Mouse (Mus musculus): Measurements from ENCODE around the gene Gnai3. TPM values are rescaled to one million over a fixed set of nuclear protein-coding genes. Genes with fewer than 3 reads are reported as not detected.

The Gnai3 gene
- polyA plus RNA-seq, 1 experiment, result 45.9 TPM

DNA sequence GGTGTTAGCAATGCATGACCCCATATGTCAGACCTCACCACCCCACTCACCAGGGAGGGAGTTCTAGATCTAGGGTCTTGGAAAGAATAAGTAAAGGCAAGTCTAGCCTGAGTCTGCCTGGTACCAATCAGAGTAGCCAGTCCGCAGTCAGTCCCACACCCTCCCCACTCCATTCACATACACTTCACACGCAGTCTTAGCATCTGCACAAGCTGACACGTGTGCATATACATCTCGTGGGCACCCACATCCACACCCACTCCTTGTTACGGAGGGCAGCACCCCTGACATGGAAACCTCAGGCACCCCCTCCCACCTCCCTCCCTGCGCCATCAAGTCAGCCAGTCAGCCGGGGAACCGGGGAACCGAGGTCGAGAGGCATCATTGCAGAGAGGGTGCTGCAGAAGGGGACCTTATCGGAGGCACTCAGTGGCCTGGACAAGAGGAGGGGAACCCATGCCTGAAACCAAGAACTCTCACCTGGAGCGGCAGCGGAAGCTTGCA, 61.1 kb downstream of the Gnai3 start:
- no peak for TF ChIP-seq GATA1 (IDR thresholded peaks at IDR 0.05; ENCODE audit: low read length)

DNA sequence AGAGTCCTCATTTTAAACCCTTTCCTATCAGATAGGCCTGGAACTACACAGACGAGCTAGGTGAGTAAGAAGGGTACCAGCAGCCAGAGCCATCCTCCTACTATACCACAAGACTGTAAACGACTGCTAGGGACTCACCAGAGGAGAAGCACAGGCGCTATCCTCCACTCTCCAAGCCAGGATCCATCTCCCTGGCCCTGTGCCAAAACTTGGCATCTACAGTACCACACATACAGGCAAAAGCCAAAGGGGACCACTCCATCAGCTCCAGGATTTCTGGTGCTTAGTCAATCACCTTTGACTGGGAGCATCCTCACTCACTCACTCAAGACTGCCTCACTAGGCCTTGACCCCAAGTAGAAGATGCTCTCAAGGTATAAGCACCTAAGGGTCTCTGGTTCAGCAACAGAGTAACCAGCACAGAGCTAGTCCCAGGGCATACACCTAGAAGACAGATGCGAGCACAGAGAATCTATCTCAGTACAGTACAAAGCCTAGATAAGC, 62.0 kb downstream of the Gnai3 start:
- TF ChIP-seq GATA1 (IDR thresholded peaks at IDR 0.05; ENCODE audit: low read length), result no peak

DNA sequence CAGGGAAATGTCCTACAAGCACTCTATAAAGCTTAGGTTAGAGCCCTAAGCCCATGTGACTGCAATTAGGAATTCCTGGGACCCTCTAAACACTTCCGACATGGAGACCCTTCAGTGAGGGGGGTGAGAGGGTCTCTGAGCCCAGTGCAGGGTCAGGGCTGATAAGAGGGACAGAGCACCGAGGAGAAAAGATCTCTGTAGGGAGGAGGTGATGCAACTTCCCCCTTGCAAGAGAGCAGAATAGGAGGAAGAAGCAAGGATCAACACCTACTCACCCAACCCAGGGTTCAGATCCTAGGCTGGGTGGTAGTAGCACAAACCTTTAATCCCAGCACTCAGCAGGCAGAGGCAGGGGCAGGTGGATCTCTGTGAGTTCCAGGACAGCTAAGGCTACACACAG, 62.8 kb downstream of the Gnai3 start:
- no peak for TF ChIP-seq GATA1 (IDR thresholded peaks at IDR 0.05; ENCODE audit: low read length)

DNA sequence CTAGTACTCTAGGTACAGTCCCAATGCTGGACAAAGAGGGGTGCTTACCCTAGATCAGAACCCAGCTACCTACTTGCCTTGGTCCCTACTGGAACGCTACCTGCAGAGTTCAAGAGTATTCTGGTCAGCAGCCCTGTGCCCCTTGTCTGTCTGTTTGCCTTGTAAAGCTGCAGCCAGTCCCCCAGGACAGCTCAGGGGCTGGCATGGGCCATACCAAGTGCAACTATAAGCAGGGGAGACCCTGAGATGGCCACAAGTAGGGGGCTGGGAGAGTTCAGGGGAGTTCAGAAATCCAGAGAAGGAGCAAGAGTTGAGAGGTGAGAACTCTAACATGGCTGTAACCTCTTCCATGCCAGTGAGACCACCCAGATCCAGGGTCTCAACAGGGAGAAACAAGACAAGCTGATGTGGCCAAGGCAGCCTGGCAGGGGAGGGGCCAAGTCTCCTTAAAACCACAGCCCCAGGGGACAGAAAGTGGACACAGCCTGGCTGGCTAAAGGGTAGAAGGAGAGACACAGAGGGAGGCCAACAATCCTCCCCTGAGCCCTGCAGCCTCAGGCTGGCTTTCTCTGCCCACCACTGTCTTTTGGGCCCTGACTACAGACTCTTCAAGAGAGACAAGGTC, 63.6 kb downstream of the Gnai3 start:
- no peak for TF ChIP-seq GATA1 (IDR thresholded peaks at IDR 0.05; ENCODE audit: low read length)

DNA sequence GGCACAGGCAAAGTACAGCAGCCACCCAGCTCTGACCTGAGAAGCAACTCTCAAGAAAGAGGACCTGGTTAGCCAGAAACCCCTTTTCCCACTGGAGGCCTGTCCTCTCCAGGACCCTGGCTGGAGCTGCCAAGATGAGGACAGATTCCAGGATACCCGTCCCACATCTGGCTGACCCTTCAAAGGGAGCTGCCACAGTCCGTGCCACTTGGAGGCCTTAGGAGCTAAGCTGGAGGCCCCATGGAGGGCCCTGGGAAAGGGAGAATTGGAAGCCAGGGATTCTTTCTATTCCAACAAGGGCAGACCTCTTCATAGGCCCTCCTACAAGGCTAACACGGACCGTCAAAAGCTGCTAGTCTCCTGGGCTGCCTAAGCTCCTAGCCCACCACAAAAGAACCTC, 64.3 kb downstream of the Gnai3 start:
- no peak for TF ChIP-seq GATA1 (IDR thresholded peaks at IDR 0.05; ENCODE audit: low read length)

DNA sequence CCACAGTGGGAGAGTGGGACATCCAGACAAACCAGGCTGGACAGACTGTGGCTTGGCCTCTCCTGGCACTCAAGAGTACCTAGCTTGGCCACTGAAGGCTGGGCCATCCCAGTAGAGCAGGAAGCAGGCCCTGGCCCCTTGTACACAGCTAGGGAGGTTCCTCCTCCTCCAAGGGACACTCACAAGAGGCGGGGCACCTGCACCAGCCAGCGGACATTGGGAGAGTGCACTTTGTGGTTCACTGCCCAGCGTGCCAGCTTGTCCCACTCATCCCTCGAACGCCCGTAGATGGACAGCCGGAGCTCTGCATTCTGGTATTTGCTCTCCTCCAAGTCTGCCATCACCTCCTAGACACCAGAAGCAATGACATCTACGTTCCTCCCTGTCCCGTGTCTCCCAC, 69.1 kb downstream of the Gnai3 start:
- TF ChIP-seq GATA1 (IDR thresholded peaks at IDR 0.05; ENCODE audit: low read length), result no peak

DNA sequence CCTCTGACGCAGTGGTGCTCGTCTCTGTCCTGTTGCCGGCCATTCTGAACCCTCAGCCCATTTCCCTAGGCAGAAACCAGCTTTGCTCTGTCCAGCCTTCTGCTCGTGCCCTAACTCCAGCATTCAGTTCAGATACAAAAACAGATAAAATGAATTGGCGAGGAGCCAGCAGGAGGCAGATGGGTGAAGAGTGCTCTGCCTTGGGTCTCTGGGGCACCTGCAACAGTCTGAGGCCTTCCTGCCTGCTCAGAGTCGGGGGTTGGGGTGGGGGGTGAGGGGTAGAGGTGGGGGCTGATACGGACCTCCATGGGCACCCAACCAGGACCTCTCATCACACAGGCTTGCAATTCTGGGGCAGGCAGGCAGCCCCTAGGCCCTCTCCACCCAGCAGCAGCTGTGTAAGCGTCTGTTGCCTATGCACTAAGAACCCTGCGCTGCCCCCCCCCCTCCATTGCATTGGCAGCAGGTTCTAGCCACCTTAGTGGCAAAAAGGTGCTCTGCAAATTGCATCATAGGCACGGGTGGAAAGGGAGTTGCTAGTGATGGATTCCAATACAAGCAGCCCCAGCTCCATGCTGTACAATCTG, 72.9 kb downstream of the Gnai3 start:
- TF ChIP-seq GATA1 (IDR thresholded peaks at IDR 0.05; ENCODE audit: low read length), result no peak

DNA sequence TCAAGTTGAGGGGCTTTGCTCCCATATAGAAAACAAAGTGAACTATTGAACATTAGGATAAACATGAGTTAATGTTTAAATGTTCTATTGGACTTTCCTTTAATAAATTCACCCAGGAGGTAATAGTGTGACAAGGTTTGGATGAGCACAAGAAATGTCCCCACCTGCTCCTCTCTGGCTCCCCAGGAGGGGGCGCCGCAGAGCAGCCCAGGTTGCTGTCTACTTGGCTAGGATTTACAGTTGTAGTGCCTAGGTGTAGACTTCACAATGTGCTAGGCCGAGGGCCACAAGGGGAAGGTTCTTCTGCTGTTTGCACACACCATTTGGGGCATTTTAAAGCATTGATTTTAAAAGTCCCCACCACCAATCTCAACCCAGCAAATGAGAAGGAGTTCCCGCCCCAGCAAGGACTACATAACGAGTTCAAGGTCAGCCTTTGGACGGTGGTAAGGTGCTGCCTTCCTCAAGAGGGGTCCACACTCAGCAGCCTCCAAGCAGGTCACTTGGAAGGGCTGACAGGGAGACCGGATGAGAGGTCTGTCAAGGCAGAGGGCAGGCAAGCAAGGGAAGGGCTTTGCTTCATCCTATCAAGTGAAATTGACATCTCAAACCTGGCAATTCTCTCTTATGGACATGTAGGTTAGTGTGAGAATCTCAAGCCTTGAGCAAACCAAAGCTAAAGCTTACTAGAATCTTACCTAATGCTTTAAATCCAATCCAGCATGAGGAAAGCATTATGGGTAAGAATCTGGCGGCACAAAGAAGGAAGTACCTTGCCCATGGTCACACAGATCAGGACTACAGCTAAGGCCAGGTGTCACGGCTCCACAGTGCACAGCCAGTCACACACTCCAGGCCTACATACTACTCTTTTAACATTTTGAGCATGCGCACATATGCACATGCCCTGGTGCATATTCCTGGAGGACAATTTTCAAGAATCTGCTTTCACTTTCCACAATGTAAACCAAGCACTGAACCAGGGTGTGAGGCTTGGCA, 75.4 kb downstream of the Gnai3 start:
- no peak for TF ChIP-seq GATA1 (IDR thresholded peaks at IDR 0.05; ENCODE audit: low read length)

DNA sequence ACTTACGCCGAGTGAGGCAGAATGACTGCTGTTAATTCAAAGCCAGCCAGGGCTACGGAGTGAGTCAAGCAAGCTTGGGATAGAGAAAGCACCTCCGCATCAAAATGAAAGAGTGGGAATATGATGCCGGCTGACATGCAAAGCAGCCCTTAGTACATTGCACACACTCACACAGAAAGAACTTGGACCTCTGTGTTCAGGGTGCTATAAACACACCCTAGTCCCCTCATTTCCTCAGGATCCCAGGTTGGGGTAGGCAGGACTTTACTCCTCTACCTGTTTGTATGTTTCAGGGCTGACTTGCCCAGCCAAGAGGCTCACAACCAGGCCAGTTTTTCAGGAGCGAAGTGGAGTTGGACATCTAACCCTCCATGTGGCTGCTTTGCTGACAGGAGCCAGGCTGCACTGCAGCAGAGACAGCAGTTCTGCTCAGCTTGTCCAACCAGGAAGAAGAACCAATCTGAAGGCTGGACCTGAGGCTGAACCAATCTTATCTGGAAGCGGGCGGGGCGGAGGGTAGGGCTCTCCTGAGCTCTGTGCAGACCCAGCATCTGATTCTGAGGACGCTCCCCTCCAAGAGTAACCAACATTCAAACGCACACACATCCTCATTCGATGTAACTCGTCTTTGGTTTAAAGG, 76.6 kb downstream of the Gnai3 start:
- TF ChIP-seq GATA1 (IDR thresholded peaks at IDR 0.05; ENCODE audit: low read length), result no peak

DNA sequence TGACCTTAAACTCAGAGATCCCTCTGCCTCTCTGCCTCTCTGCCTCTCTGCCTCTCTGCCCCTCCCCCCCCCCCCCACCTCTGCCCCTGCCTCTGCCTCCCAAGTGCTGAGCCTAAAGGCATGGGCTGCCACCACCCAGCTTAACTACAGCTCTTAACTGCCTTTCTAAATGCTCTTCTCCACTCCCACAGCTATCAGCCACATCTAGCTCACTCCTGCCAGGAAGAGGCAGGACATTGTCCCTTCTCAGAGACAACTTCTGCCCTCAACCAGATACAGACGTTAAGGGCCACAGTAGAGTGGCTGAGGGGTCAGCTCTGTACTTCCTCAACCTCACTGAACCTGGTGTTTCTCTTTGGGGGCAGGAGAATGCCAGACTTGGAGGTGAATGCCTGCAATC, 77.1 kb downstream of the Gnai3 start:
- no peak for TF ChIP-seq GATA1 (IDR thresholded peaks at IDR 0.05; ENCODE audit: low read length)

DNA sequence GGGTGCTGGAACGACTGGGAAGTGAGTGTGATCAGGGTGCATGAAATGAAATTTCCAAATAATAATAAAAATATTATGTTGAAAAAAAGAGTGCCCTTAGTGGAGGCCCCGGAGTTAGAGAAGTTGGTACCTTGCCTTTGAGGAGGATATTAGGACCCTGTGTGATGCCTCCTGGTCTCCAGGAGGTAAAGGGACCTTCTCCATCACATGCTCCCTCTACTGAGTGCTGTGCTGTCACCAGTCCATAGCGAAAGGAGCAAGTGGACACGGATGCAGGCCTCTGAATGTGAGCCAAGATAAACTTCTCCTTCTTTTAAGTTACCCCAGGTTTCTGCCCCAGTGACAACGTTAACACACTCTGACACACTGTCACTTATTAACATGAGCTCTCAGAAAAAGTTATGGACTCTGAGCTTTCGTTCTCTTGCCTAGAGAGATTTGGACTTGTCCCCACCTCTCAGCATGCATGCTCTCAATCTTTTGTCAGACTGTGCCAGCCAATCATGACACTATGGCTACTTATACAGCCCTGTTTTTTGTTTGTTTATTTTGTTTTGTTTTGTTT, 78.5 kb downstream of the Gnai3 start:
- no peak for TF ChIP-seq GATA1 (IDR thresholded peaks at IDR 0.05; ENCODE audit: low read length)

DNA sequence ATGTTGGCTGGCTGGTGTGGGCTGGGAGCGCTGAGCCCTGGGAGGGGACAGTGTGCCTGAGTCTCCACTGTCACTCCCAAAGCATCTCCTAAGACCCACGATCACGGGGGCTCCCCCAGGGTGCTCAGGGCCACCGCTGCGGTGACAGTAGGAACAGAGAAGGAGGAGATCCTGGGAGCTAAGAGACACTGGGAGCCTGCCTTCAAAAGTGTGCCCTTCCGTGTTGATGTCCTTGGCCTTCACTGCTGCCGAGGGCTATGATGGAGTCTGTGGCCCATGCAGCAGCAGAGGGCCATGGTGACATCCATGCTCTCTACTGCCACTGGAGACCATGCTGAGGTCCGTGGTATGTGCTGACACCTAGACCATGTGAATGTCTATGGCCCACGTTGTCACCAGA, 80.4 kb downstream of the Gnai3 start:
- no peak for TF ChIP-seq GATA1 (IDR thresholded peaks at IDR 0.05; ENCODE audit: low read length)

DNA sequence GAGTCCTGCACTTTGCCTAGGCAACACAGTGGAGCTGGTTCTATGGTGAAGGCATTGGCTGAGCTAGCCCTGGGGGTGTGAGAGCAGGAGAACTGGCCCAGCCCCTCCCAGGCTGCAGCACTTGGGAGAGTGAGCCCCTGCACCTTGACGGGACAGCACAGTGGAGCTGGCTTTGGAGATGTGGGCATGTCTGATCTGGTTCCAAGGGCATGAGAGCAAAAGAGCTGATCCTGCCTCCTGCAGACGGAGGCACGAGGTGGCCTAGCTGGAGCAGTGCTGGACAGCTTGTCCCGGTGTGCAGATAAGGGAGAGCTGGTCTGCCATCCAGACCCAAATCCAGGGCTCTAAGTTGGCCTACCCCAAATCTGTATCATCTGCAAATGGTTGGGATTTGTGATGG, 81.3 kb downstream of the Gnai3 start:
- TF ChIP-seq GATA1 (IDR thresholded peaks at IDR 0.05; ENCODE audit: low read length), result no peak

DNA sequence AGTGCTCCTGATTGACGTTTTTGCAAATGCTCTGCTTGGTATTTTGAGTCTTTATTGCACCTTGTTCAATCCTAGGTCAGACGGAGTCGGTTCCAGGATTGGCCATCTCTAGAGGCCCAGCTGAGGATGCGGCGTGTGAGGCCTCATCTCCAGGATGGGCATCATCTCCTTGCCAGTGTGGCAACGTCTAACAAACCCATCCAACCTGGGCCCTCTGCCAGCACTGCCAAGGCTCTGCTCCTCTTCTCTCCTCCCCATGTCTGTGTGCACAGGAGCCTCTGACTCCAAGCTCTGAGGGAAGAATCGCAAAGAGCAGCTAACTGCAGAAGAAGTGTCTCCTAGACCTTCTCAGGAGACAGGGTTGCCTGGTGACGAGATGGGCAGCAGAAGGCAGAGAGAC, 83.3 kb downstream of the Gnai3 start:
- TF ChIP-seq GATA1 (IDR thresholded peaks at IDR 0.05; ENCODE audit: low read length), result no peak

DNA sequence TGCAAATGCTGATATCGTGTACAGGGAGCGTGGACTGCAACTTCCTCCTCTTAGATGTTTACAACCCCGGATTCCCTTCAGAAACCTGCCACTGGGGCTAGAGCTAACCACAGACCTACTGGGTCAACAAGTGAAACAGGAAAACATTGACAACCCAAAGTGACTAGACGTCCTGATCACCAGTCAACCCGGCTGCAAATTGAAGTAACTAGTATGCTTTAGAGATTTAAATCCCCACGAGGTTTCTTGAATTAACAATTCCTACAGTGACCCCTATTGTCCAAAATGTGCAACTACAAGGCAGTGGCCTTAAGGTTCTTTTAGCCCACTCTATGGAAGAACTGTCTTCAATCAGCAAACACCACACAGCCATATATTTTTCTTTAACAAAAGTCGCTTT, 84.5 kb downstream of the Gnai3 start:
- no peak for TF ChIP-seq GATA1 (IDR thresholded peaks at IDR 0.05; ENCODE audit: low read length)

Other genes with a start within 250 kb of the Gnai3 start
- not detected in 2 replicates for gene Gstm7, start 214.3 kb downstream of the Gnai3 start, polyA plus RNA-seq (2012)
- not detected in 2 replicates for gene Gstm6, start 202.4 kb downstream of the Gnai3 start, polyA plus RNA-seq (2012)
- gene Gstm3, start 176.9 kb downstream of the Gnai3 start, polyA plus RNA-seq (2012), result not detected in 2 replicates
- not detected in 2 replicates for gene Gstm2, start 159.7 kb downstream of the Gnai3 start, polyA plus RNA-seq (2012)
- gene Gstm1, start 128.2 kb downstream of the Gnai3 start, polyA plus RNA-seq (2012), result 0.24 and 0.26 TPM in 2 replicates
- gene Gstm4, start 101.3 kb downstream of the Gnai3 start, polyA plus RNA-seq (2012), result not detected in 2 replicates
- gene Ampd2, start 59.5 kb downstream of the Gnai3 start, polyA plus RNA-seq (2012), result 275 and 347 TPM in 2 replicates
- 0.23 and 0.65 TPM in 2 replicates for gene Gnat2, start 53.4 kb downstream of the Gnai3 start, polyA plus RNA-seq (2012)
- not detected in 2 replicates for gene Gpr61, start 8.7 kb upstream of the Gnai3 start, polyA plus RNA-seq (2012)
- 1.8 TPM in 2 replicates for gene Amigo1, start 40.2 kb upstream of the Gnai3 start, polyA plus RNA-seq (2012)
- 2.4 and 3.0 TPM in 2 replicates for gene Cyb561d1, start 55.1 kb upstream of the Gnai3 start, polyA plus RNA-seq (2012)
- 21.6 and 23.2 TPM in 2 replicates for gene Atxn7l2, start 64.8 kb upstream of the Gnai3 start, polyA plus RNA-seq (2012)
- not detected in 2 replicates for gene Sypl2, start 80.5 kb upstream of the Gnai3 start, polyA plus RNA-seq (2012)
- 4.1 and 5.1 TPM in 2 replicates for gene Psma5, start 110.8 kb upstream of the Gnai3 start, polyA plus RNA-seq (2012)
- 1.6 and 2.8 TPM in 2 replicates for gene Sort1, start 137.9 kb upstream of the Gnai3 start, polyA plus RNA-seq (2012)
- not detected in 2 replicates for gene Mybphl, start 218.8 kb upstream of the Gnai3 start, polyA plus RNA-seq (2012)
- gene Psrc1, start 237.7 kb upstream of the Gnai3 start, polyA plus RNA-seq (2012), result 47.9 and 51.7 TPM in 2 replicates

Measured in G1E-ER4 (cell line).